Mouse (Mus musculus): ENCODE data around the gene Nrcam.

Gene Nrcam

DNA sequence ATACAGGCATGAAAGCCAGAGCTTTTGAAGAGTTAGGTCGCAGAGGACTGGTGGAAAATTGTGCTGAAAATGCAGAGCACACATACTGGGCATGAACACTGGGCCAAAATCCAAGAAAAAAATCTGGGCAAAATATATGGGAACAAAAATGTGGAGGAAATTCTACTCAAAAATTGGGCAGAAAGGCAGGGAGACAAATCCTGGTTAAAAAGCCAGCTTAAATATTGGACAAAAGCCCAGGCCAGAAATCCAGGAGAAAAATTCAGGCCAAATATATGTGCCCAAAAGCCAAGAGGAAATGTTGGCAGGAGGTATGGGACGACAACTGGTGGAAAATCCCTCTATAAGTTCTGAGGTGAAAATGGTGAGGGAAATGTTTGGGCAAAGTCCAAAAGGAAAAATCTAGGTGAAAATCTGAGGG lies 288.3 kb downstream of the Nrcam start:
- in situ Hi-C loops (cut with MseI, MboI) = no loop called here

- in situ Hi-C loops (cut with MseI, MboI) = no loop called here
Observed at GRCm38 (mm10) chr12:44617488-44617887, 288.8 kb downstream of the Nrcam start.

GRCm38 (mm10) chr12:44639341-44639921 lies 310.7 kb downstream of the Nrcam start:
- in situ Hi-C loops (cut with MseI, MboI) = no loop called here

- in situ Hi-C loops (cut with MseI, MboI) = no loop called here
Observed at GRCm38 (mm10) chr12:44640579-44640978, 311.9 kb downstream of the Nrcam start.

Data from mouse trophoblast stem cell (cell line).